Mouse (Mus musculus) cerebellum, adult 9-10 months (tissue): Measurements from ENCODE around the gene Tvp23a.

Experiments
- DNase-seq: peaks from one replicate; pipeline ENCODE4 v3.0.0; 2022

The Tvp23a gene

DNA sequence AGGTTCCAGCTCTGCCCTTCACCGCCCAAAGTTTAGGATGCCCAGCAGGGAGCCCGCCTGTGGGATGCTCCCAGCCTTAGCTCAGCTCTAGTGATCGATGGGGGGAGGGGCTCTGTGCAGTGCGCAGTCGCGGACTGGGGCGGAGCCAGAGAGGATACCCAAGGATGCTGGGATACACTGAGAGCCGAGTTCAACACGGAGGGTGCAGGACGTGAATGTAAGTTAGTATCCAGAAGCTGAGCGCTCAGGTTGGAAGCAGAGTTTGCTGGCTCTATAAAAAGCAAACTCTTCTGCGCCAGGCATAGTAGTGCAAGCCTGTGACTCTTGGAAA lies at the start of gene Tvp23a:
Gene Tvp23a, minus strand, starts transcription at position 99 of the 331 bp plus-strand sequence.
- DNase-seq, result peak; percentile 91

DNA sequence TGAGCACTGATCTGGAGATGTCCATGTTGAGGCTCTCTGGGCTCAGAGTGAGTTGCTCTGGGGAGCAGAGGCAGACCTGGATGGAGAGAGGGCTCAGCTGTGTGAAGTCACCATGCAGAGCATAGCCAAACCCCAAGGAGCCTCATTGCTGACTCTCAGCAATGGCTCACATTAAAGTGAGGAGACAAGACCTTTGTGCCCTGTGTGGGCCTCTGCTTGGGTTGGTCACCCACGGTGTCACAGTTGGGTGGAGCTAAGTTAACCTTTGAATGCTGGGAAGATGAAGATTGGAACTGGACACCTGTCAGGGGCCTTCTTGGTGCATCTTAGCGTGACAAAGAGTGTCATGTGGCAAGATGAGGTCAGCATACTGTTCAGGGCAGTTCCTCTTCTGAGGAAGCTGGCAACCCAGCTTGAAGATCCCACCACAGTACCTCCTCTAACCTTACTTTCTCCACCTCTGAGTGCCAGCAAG lies 48.7 kb upstream of the Tvp23a start:
- DNase-seq, result no peak

DNA sequence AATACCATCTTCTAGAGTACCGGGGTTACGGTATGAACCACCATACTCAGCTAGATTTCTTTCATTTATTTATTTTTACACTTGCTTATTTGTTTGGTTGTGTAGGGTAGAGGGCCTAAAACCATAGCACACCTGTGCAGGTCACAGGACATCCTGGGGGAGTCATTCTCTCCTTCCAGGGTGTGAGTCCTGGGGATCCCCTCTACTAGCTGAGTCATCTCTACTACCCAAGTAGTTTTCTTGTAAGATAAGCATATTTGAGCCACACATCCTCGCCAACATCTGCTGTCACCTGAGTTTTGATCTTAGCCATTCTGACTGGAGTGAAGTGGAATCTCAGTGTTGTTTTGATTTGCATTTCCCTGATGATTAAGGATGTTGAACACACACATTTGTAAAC lies 45.4 kb upstream of the Tvp23a start:
- no peak for DNase-seq

DNA sequence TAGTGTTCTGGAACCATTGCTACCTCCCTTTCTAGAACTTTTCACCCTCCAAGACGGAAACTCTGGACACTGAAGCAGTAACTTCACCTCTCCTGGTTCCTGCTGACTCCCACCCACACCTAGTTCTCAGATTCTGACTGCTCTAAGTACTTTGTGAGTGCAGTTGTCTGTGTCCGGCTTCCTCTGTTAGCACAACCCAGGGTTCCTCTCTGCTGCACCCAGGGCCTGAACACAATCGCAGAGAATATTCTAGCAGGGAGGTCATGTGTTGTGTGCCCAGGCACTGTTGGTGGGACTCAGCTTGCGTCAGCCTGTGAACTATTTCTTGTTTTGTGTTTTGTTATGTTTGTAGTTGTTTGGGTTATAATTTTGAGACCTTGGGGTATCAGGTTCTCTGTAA lies 44.6 kb upstream of the Tvp23a start:
- DNase-seq, result no peak

DNA sequence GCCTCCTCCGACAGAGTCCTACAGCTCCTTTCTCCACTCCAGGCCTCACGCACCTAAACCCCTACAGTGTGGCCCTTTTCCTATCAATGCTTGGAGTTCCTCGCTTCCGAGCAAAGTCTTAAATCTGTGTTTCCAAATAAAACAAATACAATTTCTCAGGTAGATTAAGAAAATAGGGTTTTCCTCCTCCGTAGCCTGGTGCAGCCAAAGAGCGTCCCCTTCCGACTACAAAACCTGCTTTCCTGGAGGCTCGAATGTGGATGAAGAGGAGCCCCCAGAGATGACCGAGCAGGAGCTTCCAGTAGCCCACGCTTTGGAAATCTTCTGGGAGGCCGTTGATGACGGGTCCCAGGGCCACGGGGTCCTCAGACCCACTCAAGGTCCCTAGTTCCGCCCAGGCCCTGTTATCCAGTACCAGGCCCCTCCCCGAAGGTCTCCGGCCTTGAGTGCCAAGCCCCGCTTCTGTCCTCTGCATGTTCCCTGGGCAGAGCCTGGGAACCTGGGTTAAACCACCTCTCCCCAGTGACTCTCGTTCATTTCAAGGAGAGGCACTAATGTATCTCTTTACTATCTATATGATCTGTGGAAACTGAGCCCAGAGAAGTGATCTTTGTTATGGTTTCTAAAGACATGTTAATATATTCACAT lies 43.5 kb upstream of the Tvp23a start:
- no peak for DNase-seq

DNA sequence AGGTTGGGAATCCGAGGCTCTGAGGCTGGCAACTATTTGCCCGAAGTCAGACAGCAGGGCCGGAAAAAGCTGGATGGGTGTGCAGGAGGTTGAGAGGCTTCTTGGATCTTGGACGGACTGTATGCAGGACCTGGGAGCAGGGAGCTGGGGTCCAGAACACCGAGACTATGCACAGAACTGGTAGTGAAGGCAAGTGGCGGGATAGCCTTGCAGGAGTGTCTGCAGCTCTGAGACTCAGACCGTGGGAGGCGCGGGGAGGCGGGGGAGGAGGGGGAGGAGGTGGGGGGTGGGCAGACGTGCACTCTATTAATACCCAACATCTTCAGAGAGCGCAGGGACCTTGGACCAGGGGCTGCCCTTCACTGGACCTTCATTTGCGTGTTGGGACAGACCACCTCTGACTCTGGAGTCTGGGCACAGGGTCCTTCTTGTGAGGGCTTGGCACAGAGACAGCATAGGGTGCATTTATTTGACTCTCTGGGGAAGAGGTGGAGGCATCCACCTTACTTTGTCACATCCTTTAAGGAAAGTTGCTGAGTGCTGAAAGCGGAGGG lies 42.8 kb upstream of the Tvp23a start:
- DNase-seq, result no peak

DNA sequence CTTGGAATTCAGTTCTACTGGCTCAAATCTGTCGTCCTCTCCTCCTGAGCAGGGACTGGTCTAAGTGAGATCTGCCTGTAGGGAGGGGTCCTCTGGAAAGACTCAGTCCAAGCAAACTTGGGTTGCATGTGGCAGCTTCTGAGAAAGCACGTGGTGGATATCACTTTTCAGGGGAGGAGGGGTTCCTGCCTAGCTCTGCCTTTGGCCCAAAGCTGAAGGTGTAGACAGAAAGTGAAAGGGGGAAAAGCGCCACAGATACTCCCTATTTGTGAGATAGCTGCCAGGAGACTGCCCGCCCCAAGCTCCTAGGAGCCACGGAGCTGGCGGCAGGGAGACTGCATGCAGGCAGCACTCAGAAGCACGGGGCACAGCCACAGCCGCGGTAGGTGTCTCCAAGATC lies 42.3 kb upstream of the Tvp23a start:
- DNase-seq, result no peak

DNA sequence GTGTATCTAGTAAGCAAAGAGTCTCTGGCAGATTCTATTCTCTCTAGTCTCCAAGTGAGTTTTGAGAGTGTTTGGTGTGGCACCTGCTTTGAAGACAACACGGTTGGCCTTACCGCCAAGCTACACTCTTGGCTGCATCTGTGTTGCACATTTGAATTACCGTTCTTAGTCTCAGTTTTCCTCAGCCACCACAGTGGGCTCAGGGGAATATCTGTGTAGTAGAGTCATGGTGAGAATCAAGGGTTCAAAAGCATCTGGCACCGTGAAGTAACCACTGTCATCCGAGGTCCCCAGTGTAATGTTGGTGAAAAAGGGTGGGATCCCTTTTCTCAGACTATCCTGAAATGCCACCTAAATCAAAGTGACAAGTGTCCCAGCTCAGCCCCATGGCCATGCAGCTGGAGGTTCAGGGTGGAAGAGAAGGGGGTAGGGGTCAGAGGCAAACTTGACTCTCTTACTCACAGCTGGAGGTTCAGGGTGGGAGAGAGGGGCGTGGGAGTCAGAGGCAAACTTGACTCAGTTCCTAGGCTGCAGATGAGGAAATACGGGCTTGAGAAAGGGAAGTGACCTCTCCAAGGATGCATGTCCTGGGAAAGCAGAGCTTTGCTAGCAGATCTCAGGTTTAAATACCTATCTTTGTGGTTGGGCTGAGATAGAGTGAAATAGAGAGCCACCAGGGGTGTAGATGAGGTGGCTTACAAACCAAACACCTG lies 41.8 kb upstream of the Tvp23a start:
- DNase-seq, result no peak

DNA sequence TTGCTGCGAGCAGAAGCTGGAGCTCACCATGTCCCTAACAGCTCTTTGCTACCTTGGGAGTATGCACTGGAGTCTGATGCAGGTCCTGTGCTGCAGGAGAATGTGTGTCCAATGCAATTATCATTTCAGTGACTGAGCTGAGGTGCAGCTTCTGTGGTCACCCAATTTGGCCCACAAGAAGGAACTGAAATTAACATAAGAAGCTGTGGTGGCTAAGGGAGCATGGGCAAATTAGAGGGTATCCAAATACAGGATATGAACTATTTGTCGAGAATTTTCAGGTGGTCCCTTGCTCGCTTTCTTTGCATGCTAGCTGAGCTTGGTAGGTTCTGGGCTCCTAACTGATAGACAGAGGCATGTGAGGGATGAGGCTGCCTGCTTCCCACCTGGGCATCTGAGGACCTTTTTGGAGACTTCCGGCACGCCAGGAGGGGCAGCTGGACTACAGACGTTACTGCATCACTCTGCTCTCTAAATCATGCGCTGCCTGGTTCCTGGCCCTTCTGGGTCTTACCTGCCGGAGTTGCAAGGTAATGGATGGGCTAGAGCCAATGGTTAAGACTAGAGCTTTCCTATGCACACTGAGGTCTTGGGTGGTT lies 40.8 kb upstream of the Tvp23a start:
- no peak for DNase-seq

DNA sequence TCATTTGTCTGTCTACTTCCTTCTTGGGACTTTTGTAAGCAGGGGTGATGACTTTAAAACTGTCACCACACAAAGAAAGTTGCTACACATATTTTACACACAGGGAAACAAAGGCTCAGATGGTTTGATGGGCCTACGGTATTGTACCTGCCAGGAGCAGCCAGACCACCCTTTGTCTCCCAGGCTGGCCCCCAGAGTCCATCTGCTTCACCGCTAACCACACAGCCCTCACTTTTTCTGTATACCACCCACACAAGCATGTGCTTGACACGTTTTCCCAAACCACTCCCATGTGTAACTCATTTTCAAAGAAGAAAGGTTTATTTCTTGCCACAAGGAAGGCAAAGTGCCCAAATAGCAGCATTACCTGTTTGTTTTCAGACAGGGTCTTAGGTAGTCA lies 39.8 kb upstream of the Tvp23a start:
- DNase-seq, result no peak

DNA sequence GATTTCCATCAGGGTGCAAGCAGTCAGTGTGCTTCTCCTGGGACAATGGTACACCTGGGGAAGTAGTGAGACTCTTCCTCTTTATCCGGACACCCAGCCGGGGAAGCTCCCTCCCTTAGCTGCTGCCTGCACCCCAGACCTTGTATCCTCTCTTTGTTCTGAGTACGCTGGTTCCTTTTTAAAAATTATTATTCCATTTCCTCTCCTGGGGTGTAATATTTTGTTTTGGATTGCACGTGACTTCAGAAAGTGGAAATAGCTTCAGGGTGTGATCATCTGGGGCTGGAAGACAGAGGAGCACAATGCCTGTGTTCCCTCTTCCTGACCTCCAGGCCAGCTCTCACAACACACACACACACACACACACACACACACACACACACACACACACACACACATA lies 35.2 kb upstream of the Tvp23a start:
- no peak for DNase-seq

DNA sequence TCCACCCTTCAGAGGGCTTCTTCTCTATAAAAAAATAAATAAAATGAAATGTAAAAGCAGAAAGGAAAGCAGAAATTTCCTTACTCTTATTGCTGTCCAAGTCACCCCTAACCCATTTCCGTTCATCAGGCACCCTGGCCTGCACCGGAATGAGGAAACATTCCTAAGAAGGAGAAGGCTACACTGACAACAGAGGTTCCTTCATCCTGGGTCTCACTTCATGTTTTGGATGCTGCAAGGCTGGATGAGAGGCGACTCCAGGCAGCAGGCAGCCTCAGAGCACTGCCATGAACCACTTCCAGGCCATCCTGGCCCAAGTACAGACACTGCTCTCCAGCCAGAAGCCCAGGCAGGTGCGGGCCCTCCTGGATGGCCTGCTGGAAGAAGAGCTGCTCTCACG lies 32.7 kb upstream of the Tvp23a start, which contains the start of gene Ciita:
Gene Ciita, plus strand, starts transcription at position 203 of the 400 bp plus-strand sequence.
- DNase-seq, result no peak

DNA sequence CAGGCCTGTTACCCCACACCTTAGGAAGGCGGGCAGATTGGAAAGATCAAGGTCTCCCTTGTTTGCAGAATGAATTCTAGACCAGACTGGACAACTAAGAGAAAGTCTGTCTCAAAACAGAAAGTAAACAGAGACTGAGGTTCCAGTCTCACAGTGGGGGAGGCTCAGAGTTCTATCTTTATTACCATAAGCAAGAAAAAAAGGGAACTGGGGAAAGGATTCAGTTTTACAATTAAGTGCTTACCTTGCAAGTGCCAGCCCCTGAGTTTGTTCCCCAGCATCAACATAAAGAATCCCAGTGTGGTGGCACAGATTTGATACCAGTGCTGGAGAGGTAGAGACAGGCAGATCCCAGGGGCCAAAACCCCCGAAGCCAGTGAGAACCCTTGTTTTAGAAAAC lies 28.8 kb upstream of the Tvp23a start:
- no peak for DNase-seq

DNA sequence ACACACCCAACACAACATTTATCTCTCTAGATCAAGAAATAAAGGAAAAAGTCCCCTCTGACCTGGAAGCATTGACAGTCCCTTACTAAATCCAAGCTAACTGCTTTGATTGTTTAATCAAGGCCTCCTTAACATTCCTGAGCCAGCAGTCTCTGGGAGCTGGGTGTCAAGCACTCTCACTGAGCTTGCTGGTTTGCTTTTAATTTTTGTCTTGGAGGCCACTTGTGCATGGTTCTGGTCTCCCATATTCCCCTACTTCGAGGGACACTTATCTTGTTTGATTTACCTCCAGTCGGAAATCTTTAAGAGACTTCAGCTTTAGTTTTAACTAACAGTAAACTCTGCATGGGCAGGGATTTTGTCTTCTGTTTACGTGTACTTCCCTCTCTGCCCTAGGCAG lies 27.8 kb upstream of the Tvp23a start:
- DNase-seq, result no peak

DNA sequence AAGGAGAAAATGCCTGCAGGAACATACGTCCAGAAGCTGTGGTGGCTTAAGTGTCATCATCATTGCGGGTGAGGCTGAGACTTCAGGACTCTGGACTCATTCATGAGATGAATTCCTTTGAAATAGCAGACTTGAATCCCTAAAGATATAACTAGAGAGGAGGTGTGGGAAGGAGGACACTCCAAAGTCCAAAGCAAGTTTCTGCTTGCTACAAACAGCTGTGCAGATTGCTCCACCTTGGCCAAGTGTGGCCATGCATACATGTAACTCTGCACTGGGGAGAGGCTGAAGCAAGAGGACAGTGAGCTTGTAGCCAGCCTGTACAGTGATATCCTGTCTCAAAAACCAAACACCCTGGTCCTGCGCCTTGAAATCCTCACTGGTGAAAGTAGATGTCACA lies 24.8 kb upstream of the Tvp23a start:
- no peak for DNase-seq

DNA sequence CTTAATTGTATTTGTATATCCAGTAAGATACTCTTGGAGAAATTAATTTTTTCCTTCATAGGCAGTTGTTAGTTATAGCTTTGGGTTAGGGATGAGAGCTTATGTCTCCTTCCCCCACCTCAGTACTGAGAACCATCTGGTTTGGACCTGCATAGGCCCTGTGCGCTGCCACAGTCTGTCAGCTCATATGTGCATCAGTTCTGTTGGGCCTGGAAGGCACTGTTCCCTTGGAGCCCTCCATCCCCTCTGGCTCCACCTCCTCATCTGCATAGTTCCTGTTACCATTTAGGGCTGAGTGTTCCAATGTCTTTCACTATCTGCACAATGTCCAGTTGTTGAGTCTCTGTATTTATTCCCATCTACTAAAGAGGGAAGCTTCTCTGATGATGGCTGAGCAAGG lies 21.0 kb upstream of the Tvp23a start:
- DNase-seq, result no peak

DNA sequence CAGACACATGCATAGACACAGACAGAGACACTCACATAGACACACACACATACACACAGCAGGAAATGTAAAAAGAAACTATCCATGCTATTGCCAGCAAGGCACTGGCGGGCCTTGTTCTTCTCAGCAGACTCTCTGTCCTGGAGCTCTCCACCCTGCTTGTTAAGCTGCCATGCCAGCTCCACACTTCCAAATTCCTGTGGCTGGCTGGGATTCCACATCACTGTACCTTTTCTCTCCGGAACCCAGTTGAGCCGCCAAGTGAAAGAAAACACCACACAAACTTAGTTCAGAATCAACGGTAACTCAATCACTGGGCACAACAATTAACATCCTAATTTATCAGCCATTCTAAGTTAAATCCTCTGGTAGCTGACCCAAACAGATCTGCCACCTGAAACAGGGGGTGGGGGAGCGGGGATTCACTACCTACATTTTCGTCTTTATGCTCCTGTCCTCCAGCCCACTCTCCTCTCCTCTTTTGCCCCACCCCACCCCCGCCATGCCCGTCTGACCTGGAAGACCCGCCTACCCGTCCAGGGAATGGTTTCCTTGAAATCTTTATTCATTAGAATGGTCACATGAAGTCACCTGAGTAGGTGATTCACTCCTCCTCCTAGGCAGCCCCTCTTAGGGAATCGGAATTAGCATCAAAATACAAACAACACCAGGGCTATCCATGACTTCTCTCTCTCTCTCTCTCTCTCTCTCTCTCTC lies 20.4 kb upstream of the Tvp23a start:
- DNase-seq, result no peak

DNA sequence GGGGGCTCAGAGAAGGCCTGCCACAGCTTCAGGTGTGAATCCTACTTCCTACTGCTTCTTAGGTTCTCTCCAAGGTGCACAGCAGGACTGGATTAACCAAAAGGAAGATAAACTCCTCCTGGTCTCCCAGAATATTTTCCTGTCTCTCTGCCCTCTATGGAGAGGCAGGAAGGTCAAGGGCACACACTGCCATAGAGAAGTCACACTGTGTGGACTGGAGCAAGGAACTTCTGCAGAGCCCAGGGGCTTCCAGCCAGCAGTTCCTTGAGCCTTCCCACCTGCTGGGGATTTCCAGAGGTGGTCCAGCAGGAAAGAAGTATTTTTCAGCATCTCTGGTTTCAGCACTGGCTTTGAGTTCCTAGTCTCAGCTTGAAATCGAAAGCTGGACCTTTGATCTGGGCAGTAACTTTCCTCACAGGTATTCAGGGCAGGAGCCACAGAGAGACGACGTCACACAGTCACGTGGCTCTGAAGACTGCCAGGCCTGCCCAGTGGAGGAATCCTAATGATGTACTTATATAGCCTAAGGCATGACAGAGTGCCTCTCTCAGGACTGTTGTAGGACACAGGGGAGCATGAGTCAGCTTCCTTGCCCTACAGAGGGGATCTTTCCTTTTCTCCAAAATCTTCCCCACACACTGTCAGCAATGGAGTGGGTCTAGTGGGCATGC lies 18.0 kb upstream of the Tvp23a start:
- DNase-seq, result no peak

DNA sequence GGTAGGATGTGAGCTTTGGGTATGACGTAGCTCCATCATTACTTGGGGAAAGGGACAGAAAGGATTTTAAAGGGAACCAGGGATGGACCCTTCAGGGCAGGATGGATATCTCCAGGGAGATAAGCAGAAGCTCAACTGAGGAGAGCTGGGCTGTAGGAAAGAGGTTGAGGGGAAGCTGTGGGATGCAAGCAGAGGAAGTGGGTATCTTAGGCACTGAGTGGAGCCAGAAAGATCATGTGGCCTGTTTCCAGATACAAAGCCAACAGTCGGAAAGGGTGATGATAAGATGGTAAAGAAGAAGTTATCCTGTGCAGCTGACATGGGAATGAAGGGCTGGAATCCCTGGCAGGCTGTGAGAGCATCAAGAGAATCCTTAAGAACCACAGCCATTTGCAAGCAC lies 14.0 kb upstream of the Tvp23a start:
- no peak for DNase-seq

DNA sequence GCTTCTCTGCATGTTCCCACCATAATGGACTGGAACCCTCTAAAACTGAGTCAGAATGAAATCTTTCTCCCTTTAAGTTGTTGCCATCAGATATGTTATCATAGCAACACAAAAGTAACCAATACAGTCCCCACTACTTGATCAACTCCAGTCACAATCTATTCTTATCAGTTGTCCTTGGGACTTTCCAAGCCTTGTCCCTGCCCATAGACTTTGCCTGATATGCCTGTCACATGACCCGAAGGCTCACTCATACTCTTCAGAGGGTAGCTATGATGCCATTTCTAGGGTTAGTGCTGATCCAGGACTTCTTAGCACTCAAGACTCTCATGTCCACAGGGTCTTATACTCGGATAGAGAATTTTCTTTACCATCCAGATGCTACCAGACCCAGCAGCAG lies 13.0 kb upstream of the Tvp23a start:
- no peak for DNase-seq

DNA sequence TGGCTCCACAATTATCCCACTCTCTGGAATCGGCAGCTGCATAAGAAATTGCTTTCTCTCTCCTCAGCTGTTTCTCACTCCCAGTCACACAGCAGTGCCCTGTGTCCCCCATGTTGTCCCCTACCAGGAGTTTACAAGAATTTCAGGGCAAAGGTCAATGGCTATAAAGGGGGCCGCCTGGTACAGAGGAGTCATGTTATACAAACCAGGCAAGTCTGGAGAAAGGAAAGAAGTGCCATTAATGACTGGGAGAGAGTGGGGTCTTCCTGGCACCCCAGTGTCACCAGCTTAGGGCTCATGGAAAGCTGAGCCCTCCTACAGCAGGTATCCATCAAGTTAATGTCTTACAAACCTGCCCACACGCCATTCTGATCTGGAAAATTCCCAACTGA lies 7.4 kb upstream of the Tvp23a start:
- no peak for DNase-seq

DNA sequence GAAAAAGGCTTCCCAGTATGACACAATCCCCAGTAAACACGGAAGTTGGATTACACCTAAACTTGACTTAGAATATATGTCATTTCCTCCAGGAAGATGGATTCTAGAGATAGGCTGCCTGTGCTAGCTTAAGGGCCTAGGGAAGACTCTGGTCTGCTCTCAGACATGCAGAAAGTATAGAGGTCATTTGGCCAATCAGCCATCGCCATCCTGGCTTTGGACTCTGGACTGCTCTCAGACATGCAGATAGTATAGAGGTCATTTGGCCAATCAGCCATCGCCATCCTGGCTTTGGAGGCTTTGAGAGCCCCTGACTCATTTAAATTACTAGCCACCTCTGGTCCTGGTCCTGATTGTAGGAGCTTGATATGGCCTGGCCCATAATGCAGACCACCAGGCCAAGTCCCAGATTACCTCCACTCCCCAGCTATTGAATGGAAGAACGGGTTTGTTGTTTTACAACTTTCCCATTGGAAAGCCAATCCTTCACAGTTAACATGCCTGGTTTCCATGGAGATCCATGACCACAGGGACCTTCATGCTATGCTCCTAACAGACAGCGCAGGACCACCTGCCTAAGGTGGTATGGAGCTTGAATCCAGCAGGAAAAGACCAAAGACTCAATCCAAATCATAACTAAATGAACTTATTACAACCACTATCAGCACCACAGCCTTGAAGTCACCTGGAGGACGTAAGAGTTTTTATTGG lies 6.9 kb upstream of the Tvp23a start:
- no peak for DNase-seq
